Mouse (Mus musculus) megakaryocyte, embryonic 14.5 days (primary cell): ENCODE measurements around the gene Plac1.

Source experiments
- FLI1 ChIP-seq: IDR thresholded peaks from 2 replicates; pipeline ENCODE4 v1.6.1; 2012; ENCODE audit warnings: low read length, inconsistent platforms, mixed read lengths
- GATA1 ChIP-seq: IDR thresholded peaks from 3 replicates; pipeline ENCODE4 v1.6.1; 2012; ENCODE audit warnings: mixed read lengths, low read length, inconsistent platforms, borderline replicate concordance

GRCm38 (mm10) chrX:53046033-53046432, 193.9 kb downstream of the Plac1 start:
- no peak for TF ChIP-seq GATA1
- no peak for TF ChIP-seq FLI1
